Mouse (Mus musculus): ENCODE measurements around the gene Col4a3bp.

Gene Col4a3bp

DNA sequence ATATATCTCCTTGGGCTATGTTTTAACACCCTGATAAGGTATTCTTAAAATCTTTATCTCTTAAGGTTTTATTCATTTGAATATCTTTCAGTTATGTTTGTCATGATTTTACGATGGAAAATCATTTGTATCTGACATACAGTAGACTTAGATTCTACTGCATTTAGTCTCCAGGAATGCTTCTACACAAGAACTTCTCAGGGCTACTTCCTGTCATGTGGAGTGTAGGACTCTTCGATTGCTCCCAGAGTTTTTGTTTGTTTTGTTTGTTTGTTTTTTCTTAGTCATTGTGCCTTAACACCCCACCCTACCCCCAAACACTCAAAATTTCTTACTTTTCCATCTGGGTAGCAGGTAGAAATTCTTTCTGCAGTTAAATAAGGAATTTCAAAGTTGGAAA is 1.0 kb upstream of the Col4a3bp start:
- peak; percentile 27 for DNase-seq (ENCODE audit: low read depth, low spot score)

DNA sequence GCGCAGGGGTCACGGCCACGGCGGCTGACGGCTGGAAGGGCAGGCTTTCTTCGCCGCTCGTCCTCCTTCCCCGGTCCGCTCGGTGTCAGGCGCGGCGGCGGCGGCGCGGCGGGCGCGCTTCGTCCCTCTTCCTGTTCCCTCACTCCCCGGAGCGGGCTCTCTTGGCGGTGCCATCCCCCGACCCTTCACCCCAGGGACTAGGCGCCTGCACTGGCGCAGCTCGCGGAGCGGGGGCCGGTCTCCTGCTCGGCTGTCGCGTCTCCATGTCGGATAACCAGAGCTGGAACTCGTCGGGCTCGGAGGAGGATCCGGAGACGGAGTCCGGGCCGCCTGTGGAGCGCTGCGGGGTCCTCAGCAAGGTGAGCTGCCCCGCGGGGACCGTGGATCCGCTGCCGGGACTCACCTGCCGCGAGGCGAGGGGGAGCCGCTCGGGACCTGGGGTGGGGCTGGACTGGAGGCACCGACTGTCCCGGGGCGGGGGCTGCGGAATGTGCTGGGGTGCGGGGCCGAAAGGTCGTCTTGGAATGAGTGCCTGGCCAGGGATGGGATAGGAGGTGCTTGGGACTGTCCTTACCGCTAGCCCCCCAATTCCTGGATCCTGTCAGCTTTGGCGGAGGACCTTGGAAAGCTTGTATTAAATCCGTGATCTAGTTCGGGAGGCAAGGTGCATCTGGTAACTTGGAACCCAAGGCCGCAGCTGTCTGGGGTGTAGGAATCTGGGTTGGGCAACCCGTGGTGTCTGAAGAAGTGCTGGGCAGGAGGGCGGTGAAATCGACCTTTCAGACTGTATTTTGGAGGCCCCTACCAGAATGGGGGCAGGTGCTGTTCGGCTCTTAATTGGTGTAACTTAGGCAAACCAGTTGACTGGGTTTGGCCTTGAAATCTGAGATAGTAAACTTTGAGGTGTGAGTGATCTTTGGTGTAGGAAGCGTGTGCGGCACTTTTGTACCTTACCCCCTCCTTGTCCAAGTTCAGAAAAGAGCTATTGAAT is 778 bp downstream of the Col4a3bp start:
- peak; percentile 52 for DNase-seq (ENCODE audit: low read depth, low spot score)

DNA sequence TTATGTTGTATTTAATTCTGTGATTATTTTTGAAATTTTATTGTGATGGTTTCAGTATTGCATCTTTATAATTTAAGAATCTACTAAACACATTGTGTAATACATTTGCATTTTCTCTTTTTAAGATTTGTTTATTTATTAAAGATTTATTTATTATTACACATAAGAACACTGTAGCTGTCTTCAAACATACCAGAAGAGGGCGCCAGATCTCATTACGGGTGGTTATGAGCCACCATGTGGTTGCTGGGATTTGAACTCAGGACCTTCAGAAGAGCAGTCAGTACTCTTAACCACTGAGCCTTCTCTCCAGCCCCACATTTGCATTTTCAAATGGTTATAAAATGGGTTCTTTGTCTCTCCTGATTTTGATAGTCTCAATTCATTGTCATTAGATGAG is 2.1 kb downstream of the Col4a3bp start:
- peak; percentile 55 for DNase-seq (ENCODE audit: low read depth, low spot score)

DNA sequence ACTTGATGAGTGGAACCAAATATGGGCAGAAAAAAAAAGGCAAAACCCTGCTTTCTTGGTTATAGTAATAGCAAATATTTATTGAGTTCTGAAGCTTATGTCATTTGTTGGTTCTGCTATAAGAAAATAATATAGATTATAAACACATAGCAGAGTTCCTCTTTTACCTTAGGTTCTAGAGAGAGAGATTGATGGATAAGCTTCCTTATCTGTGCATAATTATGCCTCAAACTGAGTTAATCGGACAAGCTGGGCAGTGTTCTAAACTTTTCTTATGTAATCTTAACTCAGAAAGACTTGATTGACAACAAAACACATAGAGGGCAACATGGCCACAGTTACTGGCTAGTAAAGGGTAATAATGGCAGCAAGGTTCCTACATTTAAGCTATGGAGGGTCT is 4.8 kb downstream of the Col4a3bp start:
- no peak for DNase-seq (ENCODE audit: low read depth, low spot score)

DNA sequence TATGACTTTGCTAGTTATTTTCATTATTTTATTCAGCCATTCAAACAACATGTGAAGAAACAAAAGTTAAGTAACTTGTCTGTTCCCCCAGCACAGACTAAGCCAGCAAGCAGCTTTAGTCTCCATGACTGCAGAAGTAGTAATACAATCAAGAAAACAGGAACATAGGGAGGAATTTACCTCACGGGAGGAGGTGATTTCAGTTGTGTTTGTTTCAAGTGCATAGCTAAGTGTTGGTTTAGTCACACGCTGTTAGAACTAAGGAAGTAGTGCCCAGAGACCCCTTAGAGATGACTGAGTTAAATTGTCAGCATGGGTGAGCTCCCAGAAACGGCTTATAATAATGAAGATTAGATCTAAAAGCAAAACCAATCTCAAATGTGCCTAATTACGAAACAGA is 5.5 kb downstream of the Col4a3bp start:
- DNase-seq (ENCODE audit: low read depth, low spot score): no peak

DNA sequence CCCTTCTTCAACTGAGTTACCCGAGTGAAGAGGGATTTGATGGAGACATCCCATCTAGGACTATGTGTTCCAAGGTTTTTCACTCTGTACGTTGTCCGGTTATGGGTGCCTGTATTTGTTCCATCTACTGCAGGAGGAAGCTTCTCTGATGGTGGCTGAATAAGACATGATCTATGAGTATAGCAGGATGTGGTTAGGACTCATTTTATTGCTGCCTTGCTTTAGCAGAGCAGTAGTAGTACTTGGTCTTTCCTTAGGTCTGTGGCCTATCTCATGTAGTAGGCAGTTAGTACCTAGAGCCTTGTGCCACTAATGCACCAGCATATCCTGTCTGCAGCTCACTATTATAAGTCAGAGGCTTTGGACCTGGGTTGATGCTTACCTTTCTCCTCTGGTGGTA is 12.7 kb downstream of the Col4a3bp start:
- DNase-seq (ENCODE audit: low read depth, low spot score): no peak

DNA sequence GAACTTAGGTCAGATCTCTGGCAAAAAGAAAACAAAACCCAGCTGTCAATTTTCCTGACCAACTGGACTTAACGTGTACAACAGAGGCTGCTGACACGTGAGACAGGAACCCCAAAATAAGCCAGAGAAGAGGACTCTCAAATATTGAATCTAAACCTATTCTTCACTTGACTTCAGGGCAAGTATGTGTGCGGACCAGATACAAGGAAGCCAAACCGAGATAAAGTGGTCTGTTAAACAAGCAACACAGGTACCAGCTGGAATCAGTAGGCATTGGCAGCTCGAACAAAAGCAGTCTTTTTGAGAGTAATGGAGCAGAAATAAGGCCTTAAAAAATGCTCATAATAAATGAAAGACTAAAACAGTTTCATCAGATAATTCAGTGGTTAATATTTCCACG is 25.6 kb downstream of the Col4a3bp start:
- DNase-seq (ENCODE audit: low read depth, low spot score): no peak

DNA sequence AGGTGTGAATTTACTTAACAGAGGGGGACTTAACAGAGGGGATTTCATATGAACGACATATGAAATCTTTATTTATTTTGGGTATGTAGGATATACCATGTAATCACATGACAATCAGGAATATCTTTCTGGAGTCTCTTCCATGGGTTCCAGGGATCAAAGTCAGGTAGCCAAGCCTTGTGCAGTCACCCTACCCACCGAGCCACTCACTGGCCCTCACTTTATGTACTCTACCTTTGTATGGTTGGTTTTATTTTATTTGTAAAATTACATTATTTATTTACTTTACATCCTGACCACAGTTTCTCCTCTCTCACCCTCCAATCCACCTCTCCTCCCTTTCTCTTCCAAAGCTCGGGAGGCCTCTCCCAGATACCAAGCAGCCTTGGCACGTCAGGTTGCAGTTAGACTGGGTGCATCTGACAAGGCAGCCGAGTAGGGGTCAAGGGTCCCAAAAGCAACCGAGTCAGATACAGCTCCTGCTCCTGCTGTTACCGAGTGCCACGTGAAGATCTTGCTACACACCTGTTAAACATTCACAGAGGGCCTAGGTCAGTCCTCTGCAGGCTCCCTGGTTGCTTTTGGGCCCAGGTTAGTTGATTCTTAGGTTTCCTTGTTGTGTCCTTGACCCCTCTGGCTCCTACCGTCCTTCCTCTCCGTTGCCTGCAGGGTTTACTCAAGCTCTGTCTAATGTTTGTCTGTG is 28.0 kb downstream of the Col4a3bp start:
- DNase-seq (ENCODE audit: low read depth, low spot score): no peak

DNA sequence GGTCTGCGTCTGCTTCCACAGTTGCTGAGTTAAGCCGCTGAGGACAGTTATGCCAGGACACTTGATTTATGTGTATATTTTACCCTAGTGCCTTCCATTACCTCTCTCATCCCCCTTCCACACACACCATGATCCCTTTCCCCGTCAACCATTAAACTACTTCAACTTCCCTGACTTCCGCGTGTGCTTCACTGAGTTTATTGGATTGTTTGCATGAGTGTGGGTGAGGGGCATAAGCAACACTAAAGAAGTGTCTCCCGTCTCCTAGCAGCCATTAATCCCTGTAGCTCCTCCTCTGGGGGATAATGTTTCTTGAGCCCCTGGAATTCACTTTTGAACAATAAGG is 28.6 kb downstream of the Col4a3bp start:
- no peak for DNase-seq (ENCODE audit: low read depth, low spot score)

DNA sequence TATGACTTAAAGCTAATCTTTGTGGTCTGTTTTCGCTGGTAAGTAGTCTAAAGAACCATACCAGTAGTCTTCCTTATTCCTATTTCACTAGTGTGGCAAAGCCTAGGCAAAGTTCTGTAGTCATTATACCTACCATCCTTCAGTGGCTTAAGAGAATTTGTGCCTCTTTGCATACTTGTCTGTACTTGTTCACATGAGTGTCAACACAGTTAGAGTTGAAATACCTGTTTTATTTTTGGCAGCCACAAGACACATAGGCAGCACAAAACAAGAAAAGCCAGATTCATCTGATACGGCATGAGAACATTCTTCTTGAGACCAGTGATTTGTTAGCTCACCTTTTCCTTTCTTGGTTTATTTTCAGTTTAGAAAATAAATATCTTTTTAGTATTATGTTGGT is 31.8 kb downstream of the Col4a3bp start:
- DNase-seq (ENCODE audit: low read depth, low spot score): no peak

DNA sequence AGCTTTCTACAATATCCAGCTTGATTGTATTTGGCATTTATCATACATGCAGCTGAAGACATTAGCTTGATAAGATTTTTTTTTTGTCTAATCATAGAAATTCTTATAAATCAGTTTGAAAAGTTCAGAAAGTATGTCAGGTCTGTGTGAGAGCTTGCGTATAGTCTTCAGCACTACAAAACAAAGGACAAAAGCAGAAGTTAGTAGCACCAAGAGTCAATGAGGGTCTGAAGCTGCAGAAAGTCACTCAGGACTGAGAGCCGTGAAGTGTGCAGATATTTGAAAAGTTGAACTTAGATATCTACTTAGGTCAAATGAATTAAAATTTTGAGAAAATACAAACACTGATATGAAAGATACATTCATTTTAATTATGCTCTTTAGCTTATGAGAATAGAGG is 36.7 kb downstream of the Col4a3bp start:
- no peak for DNase-seq (ENCODE audit: low read depth, low spot score)

DNA sequence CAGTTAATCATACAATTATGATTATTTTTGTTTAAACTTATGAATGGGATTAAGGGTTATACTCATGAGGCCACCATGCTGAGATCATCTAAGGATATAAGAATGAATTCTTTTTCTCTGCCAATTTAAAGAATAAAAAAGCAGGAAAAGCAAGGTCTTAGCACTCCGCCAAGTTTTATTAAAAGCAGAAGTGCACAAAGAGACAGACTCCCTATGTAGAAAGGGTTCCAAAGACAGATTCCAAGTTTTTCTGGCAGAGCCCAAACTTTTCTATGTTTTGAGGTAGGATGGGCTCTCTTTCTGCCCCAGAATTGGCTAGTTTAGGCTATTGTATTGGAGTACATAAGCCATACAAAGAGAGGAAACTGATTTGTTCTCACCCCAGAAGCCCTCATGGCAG is 37.6 kb downstream of the Col4a3bp start:
- DNase-seq (ENCODE audit: low read depth, low spot score): no peak

DNA sequence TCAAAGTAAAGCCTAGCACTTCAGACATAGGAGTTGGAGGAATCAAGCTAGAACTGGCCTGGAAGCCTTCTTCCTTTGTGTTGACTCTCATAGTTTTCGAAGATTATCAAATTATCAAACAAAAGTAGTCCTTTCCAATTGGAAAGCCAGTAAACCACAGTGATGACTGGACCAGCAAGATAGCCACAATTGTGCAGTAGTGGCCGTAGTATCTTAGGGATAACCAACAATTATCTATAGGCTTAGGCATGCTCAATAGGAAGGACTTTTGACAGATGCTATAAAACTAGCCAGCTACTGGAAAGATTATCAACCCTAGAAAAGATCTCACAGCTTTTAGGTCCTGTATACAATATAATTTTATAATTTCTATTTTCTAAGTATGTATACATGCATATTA is 41.8 kb downstream of the Col4a3bp start:
- no peak for DNase-seq (ENCODE audit: low read depth, low spot score)

DNA sequence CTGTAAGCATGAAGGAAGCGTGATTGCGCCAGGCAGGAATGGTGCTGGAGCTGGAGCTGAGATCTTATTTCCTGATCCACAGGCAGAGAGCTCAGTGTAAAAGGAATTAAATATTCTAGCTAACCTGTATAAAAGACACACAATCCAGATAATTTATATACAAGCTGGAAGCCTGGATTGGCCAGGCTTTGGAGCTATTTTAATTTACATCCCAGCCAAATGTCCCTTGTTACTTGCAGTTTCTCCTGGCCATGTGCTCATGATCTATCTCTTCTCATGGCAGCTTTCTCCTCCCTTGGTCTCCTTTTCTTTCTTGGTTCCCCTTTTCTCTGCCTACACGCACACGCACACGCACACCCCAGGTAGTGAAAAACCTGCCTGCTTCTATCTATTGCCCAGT is 44.1 kb downstream of the Col4a3bp start:
- no peak for DNase-seq (ENCODE audit: low read depth, low spot score)

DNA sequence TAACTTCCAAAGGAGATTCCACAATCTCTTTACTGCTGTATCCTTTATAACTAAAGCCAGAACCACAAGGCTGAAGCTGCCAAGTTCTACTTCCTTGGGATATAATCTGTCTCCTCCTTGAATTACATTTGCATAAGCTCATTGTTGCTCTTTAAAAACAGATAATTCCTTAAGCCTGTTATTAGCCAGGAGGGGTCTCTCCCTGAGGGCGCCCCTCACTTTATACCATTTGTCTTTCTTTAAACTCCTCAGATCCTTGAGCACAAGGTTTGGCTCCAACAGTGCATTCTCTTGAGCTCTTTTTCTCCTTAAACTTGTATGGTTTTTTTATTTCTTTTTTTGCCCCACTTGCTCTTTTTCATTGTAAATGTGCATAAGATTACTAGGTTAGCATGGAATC is 46.2 kb downstream of the Col4a3bp start:
- no peak for DNase-seq (ENCODE audit: low read depth, low spot score)

DNA sequence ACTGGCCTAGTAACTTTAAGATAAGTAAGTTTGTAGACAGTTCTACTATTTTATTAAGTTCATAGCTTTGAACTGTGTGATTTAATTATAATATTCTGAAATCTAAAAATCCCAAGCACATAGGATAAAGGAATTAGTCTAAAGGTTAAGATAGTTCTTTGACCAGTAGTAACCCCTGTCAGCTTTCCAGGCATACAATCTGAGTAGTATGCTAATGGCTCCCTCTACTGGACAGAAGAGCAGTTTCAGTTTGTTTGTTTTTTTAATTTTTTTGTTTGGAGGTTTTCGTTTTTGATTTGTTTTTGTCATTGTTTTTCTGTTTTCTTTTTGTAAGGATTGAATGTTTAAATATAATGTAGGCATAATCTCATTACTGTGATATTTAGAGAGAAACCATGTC is 51.2 kb downstream of the Col4a3bp start:
- peak; percentile 63 for DNase-seq (ENCODE audit: low read depth, low spot score)

DNA sequence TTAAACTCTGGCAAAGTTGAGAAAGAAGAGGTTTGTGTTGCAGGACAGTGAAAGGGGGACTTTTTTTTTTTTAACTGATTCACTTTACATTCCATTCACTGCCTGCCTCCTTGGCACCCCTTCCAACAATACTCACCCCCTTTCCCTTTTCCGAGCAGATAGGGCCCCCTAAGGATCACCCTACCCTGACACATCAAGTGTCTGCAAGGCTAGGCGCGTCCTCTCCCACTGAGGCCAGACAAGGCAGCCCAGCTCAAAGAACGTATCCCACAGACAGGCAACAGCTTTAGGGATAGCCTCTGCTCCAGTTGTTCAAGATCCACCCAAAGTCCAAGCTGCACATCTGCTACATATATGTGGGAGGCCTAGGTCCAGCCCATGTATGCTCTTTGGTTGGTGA is 51.7 kb downstream of the Col4a3bp start:
- no peak for DNase-seq (ENCODE audit: low read depth, low spot score)

DNA sequence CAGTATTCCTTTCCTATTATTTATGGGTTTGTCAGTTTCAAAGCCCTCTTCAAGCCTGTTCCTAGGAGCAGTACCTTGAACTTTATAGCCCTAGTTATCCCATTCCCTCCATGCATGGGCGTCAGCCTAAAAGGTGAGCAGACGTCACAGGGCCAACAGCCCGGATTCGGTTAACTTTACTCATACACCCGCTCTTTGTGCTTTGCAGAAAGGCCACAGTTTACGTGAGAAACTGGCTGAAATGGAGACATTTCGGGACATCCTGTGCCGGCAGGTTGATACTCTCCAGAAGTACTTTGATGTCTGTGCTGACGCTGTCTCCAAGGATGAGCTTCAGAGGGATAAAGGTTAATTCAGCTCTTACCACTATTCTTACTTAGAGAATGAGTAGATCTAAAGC is 56.8 kb downstream of the Col4a3bp start:
- no peak for DNase-seq (ENCODE audit: low read depth, low spot score)

DNA sequence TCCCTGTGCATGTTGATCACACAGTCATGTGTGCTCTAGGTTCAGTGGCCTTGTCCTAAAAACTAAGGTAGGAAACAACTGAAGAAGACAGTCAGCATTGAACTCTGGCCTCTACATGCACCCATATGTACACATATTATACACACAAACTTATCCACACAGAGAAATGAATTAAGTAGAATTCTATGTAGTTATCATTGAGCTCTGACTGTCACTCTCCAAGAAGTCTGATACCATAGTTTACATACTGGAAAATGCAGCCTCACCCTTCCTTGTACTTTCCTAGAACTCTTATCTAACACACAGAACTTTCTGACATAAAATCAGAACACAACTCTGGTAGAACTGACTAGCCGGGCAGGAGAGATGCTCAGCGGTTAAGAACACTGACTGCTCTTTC is 61.8 kb downstream of the Col4a3bp start:
- DNase-seq (ENCODE audit: low read depth, low spot score): no peak

DNA sequence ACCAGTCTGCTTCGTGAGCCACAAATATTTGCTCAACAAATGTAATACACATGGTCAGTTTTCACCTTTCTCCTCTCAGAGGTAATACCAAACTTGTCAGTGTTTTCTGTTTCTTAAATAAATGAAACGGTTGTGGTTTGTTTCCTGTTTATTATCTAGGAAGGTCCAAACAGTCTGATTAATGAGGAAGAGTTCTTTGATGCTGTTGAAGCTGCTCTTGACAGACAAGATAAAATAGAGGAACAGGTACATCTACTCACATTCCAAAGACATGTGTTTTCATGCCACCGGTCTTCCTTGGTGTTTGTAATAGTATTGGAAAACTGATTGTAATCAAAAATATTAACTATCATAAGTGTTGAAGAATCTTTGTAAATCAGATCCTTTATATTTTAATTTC is 72.2 kb downstream of the Col4a3bp start:
- DNase-seq (ENCODE audit: low read depth, low spot score): no peak

DNA sequence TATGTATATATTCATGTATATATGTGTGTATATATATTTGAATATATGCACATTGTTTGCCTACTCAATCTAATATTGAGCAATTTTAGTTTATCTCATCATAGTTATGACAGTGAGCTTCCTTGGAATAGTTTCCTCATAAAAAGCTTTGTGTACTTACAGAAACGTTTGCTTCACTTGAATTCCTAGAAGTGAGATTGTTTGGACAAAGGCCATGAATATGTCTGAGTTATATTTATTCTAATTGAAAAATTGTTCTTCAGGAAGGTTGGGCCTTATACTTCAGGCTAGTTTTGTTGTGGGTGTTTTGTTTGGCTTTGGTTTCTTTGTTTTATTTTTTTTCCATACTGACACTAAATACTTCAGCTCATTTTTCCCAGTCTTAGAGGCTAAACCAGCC is 78.5 kb downstream of the Col4a3bp start:
- peak; percentile 44 for DNase-seq (ENCODE audit: low read depth, low spot score)

DNA sequence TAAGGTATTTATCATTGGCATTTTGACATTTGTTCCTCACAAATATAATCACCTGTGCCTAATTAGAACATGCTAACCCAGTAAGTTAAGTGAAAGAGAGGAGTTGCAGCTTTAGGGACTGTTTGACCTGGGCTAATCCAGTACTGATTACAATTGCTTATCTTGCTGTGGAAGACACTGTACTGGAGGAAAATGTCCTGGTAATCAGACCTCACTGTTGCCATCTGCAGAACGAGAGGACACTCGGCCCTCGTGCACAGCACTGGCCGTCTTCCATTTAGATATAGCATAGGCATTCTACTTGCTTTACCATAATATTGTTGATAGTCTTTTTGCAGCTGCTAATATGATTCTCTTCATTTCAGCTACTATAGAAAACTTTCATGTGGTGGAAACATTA is 88.0 kb downstream of the Col4a3bp start:
- DNase-seq (ENCODE audit: low read depth, low spot score): no peak

DNA sequence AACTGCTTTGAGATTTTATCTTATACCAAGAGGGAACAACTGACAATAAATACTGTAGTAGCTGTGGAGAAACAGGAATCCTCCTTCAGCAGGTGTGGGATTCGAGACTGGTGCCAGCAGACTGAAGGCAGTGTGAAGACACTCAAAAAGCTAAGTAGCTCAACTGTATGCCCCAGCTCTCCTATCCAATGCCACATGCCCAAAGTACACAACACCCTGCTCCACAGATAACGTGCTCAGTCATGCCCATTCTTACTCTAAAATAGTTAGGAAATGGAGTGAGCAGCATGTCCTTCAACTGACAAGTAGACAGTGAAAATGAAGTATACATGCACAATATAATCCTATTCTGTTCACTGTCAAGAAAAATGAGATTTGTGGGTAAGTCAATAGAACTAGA is 101.8 kb downstream of the Col4a3bp start:
- no peak for DNase-seq (ENCODE audit: low read depth, low spot score)

Measured in 3T3-L1 (cell line).